Mouse (Mus musculus) liver, embryonic 12.5 days (tissue): ENCODE results near the gene Cyp4a32. TPM values are rescaled to one million over a fixed set of nuclear protein-coding genes. Genes with fewer than 3 reads are reported as not detected.

Source experiments
- ATAC-seq: fragments of 200-750 bp; cut with Nextera tagmentation; 2 replicates; pipeline ENCODE4 v1.8.0; 2017; ENCODE audit warnings: moderate number of reproducible peaks, mild to moderate bottlenecking, moderate library complexity
- H3K27ac ChIP-seq: fragments of 300-500 bp; sonication (generic); 2 replicates; pipeline ENCODE4 v1.5.1; 2016; ENCODE audit warnings: mild to moderate bottlenecking
- H3K27me3 ChIP-seq: fragments of 300-500 bp; sonication (generic); replicated peaks from 2 replicates; pipeline ENCODE4 v1.6.1; 2016; ENCODE audit warnings: mild to moderate bottlenecking, moderate library complexity
- H3K36me3 ChIP-seq: fragments of 300-500 bp; sonication (generic); 2 replicates; pipeline ENCODE4 v1.6.1; 2016; ENCODE audit warnings: mild to moderate bottlenecking, moderate library complexity
- H3K4me1 ChIP-seq: fragments of 300-500 bp; sonication (generic); 2 replicates; pipeline ENCODE4 v1.6.1; 2016
- H3K4me2 ChIP-seq: fragments of 300-500 bp; sonication (generic); 2 replicates; pipeline ENCODE4 v1.6.1; 2016; ENCODE audit warnings: mild to moderate bottlenecking, moderate library complexity
- H3K4me3 ChIP-seq: fragments of 300-500 bp; sonication (generic); 2 replicates; pipeline ENCODE4 v1.5.1; 2016; ENCODE audit warnings: mild to moderate bottlenecking, moderate library complexity
- H3K9ac ChIP-seq: fragments of 300-500 bp; sonication (generic); 2 replicates; pipeline ENCODE4 v1.6.1; 2016; ENCODE audit warnings: mild to moderate bottlenecking, moderate library complexity
- H3K9me3 ChIP-seq: fragments of 300-500 bp; sonication (generic); replicated peaks from 2 replicates; pipeline ENCODE4 v1.6.1; 2016; ENCODE audit warnings: mild to moderate bottlenecking, moderate library complexity
- polyA plus RNA-seq: library from polyadenylated mRNA; unstranded; fragments of >200 nt; fragmentation: Nextera tagmentation; extraction: Ambion mirVana; gene quantifications from 2 replicates; pipeline ENCODE4 v1.2.1, GENCODE M21; 2016

The Cyp4a32 gene
- polyA plus RNA-seq, 1 experiment from 2014 or later = not detected

DNA sequence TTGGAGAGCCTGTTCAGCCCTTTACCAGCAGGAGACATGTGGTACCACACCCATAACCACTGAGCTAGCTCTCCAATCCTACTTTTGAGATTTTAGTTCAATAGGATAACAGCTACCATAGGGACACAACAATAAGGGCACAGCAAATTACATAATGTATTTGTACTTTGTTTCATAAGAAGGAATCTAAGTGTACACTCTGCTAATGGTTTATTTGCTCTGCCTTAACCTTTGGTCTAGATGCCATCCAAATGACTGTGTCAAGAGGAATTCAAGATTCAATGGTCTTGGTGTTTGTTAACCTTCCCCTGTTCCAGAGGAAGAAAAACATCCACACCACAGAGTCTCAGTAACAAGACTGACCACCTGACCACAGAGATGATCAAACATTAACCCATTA is 58.4 kb downstream of the Cyp4a32 start:
- H3K4me3 ChIP-seq = no peak overlapping the region
- H3K4me2 ChIP-seq = no peak overlapping the region
- no peaks in the 10 kb centered on the region for H3K36me3 ChIP-seq
- H3K9me3 ChIP-seq = no peaks in the 10 kb centered on the region
- H3K4me1 ChIP-seq = peaks cover 8% of the 10 kb centered on the region; the same call in 1 of the 2 replicates
- no peak for ATAC-seq
- H3K27ac ChIP-seq = no peak overlapping the region
- no peaks in the 10 kb centered on the region for H3K27me3 ChIP-seq
- no peak overlapping the region for H3K9ac ChIP-seq

Other genes with a start within 250 kb of the Cyp4a32 start
- gene Cyp4a12b, start 189.3 kb upstream of the Cyp4a32 start, polyA plus RNA-seq = not detected in 2 replicates
- not detected in 2 replicates for gene Cyp4a30b, start 148.4 kb upstream of the Cyp4a32 start, polyA plus RNA-seq
- not detected in 2 replicates for gene Cyp4a14, start 104.8 kb upstream of the Cyp4a32 start, polyA plus RNA-seq
- gene Cyp4a10, start 82.7 kb upstream of the Cyp4a32 start, polyA plus RNA-seq = not detected in 2 replicates
- gene Cyp4a31, start 37.3 kb upstream of the Cyp4a32 start, polyA plus RNA-seq = not detected in 2 replicates
- gene Cyp4b1, start 46.8 kb downstream of the Cyp4a32 start, polyA plus RNA-seq = 0.42 and 0.87 TPM in 2 replicates
- gene Efcab14, start 136.8 kb downstream of the Cyp4a32 start, polyA plus RNA-seq = 18.8 and 21.4 TPM in 2 replicates
- gene Tex38, start 180.0 kb downstream of the Cyp4a32 start, polyA plus RNA-seq = not detected in 2 replicates
- gene Atpaf1, start 183.8 kb downstream of the Cyp4a32 start, polyA plus RNA-seq = 24.0 and 30.1 TPM in 2 replicates
- 7.4 and 8.3 TPM in 2 replicates for gene Mob3c, start 227.1 kb downstream of the Cyp4a32 start, polyA plus RNA-seq
- gene Mknk1, start 238.2 kb downstream of the Cyp4a32 start, polyA plus RNA-seq = 45.2 and 47.2 TPM in 2 replicates